Mouse (Mus musculus) lung, embryonic 14.5 days (tissue): ENCODE results near the gene Olfr1223. TPM values are rescaled to one million over a fixed set of nuclear protein-coding genes. Genes with fewer than 3 reads are reported as not detected.
"Not testable (repeated sequence)": the region's sequence is repeated elsewhere in the genome, so short reads cannot be mapped to it uniquely, and the experiment has no call there.

Source experiments
- ATAC-seq: fragments of 200-750 bp; cut with Nextera tagmentation; 2 replicates; pipeline ENCODE4 v1.8.0; 2017; ENCODE audit warnings: mild to moderate bottlenecking, moderate TSS enrichment, moderate library complexity; ENCODE audit not compliant: insufficient read depth
- DNase-seq: peaks from one replicate; pipeline ENCODE4 v3.0.0-alpha.2; 2015
- H3K27ac ChIP-seq: fragments of 300-500 bp; sonication (generic); 2 replicates; pipeline ENCODE4 v1.5.1; 2014; ENCODE audit warnings: low read depth, mild to moderate bottlenecking, moderate library complexity
- H3K27me3 ChIP-seq: fragments of 300-500 bp; sonication (generic); 2 replicates; pipeline ENCODE4 v1.6.1; 2014; ENCODE audit warnings: low read length, control low read depth; ENCODE audit not compliant: insufficient read depth
- H3K36me3 ChIP-seq: fragments of 300-500 bp; sonication (generic); 2 replicates; pipeline ENCODE4 v1.6.1; 2014; ENCODE audit warnings: control low read depth; ENCODE audit not compliant: insufficient read depth
- H3K4me1 ChIP-seq: fragments of 300-500 bp; sonication (generic); 2 replicates; pipeline ENCODE4 v1.6.1; 2014; ENCODE audit warnings: antibody characterized with exemption, control low read depth; ENCODE audit not compliant: insufficient read depth
- H3K4me2 ChIP-seq: fragments of 300-500 bp; sonication (generic); 2 replicates; pipeline ENCODE4 v1.6.1; 2014; ENCODE audit warnings: mild to moderate bottlenecking
- H3K4me3 ChIP-seq: fragments of 300-500 bp; sonication (generic); 2 replicates; pipeline ENCODE4 v1.5.1; 2014; ENCODE audit warnings: low read depth, low read length
- H3K9ac ChIP-seq: fragments of 300-500 bp; sonication (generic); 2 replicates; pipeline ENCODE4 v1.6.1; 2014
- H3K9me3 ChIP-seq: fragments of 300-500 bp; sonication (generic); 2 replicates; pipeline ENCODE4 v1.6.1; 2016; ENCODE audit warnings: low read depth, low read length, control low read depth
- CTCF ChIP-seq: IDR thresholded peaks from 2 replicates; pipeline ENCODE4 v1.5.1; 2016; ENCODE audit warnings: antibody characterized with exemption, low read depth
- WGBS: fragments of 180-500 bp; shearing (Covaris S2); extraction: QIAGEN DNeasy Blood & Tissue Kit; methylation state at CpG from one replicate; pipeline ENCODE4 v1.1.7; 2014; 5-methylcytosine and 5-hydroxymethylcytosine counted together
- polyA plus RNA-seq: library from polyadenylated mRNA; unstranded; fragments of >200 nt; fragmentation: Nextera tagmentation; extraction: Ambion mirVana; gene quantifications from 2 replicates; pipeline ENCODE4 v1.2.1, GENCODE M21; 2014

The Olfr1223 gene
- polyA plus RNA-seq: not detected in 2 replicates

DNA sequence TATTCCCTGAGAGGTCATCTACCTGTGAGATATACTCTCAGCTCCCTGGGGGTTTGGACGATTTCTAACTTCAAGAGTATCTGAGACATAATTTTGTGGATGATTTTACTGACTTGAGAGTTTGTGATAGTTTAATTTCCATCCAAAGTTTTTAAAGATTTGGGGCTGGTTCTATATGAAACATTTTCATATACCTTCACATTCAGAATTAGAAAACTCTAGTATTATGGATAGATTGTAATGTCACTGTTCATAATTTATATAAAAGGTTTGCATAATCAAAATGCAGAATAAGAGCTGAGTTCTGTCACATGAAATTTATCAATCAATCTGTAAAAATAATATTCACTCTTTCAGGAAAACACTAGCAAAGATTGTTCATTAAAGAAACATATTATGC, at the start of gene Olfr1223:
TSS of gene Olfr1223 (minus strand) at position 101 of the 400 bp plus-strand sequence.
- H3K27me3 ChIP-seq: no peaks in the 10 kb centered on the region
- H3K9ac ChIP-seq: no peak within 1 kb of the TSS
- no peak within 1 kb of the TSS for H3K4me2 ChIP-seq
- H3K36me3 ChIP-seq: no peaks in the 10 kb centered on the region
- ATAC-seq: no peak
- H3K4me1 ChIP-seq: no peaks in the 10 kb centered on the region
- H3K9me3 ChIP-seq: no peaks in the 10 kb centered on the region
- no peak within 1 kb of the TSS for H3K4me3 ChIP-seq
- H3K27ac ChIP-seq: no peak within 1 kb of the TSS
- 67% methylated on average over 1 of the region's 1 CpGs for WGBS
- DNase-seq: no peak
- no peak for TF ChIP-seq CTCF

DNA sequence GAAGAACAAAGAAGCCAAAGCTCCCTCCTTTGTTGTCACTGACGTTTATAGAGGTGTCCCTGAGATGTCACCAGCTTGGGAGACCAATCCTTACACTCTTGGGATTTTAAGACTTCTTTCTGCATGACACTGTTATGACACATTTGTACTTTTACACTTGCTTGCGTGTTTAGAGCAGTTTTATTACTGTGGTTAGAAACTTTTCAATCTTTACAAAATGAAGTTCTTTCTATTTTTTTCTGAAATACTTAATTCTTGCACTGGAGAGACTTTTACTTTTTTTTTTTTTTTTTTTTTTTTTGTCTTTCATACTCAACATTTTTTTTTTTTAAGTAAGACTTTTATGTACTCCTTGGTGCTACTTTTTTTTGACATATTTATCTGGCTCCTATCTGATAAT, 48.6 kb upstream of the Olfr1223 start, which contains the start of gene Olfr1226:
TSS of gene Olfr1226 (minus strand) at position 101 of the 400 bp plus-strand sequence.
- Histone ChIP-seq H3K4me1 (no peaks in the 10 kb centered on the region), H3K9me3 (no peaks in the 10 kb centered on the region), H3K27me3 (no peaks in the 10 kb centered on the region), H3K4me3 (no peak within 1 kb of the TSS), H3K9ac (no peak within 1 kb of the TSS), H3K36me3 (no peaks in the 10 kb centered on the region), H3K27ac (no peak within 1 kb of the TSS), H3K4me2 (no peak within 1 kb of the TSS)
- ATAC-seq (no peak), DNase-seq (no peak)
- no peak for TF ChIP-seq CTCF
- 53% methylated on average over 2 of the region's 2 CpGs for WGBS

DNA sequence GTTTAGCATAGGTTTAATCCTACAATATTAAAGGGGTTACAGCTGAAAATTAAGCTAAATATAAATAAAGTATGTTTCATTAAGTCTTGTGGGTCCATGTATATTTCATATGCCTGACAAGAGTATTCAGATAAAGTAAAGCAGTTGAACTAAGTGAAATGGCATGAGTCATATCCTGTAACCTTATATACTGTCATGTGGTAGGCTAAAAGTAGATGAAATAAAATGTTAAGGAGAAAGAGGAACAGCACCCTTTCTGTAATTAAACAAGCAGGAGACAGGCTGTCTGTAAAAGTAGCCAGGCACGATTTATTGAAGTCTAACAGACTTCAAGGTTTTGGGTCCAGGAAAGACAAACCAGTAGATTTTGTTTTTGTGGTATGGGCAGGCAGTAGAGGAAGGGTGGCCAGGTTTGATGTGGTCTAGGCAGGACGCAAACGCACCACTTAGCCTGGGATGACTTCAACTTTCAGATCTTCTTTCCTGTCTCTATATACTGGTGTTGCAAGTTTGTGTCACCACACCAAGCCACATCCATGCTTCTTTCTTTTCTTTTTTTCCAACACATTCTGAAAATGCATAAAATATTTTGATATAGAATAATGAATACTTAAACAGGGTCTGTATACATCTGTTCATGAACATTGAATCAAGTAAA, 45.1 kb upstream of the Olfr1223 start:
- Histone ChIP-seq H3K4me3 (no peak overlapping the region), H3K4me1 (no peaks in the 10 kb centered on the region), H3K9me3 (no peaks in the 10 kb centered on the region), H3K4me2 (no peak overlapping the region), H3K27ac (no peak overlapping the region), H3K27me3 (no peaks in the 10 kb centered on the region), H3K9ac (no peak overlapping the region), H3K36me3 (no peaks in the 10 kb centered on the region)
- no peak for TF ChIP-seq CTCF
- DNase-seq (no peak), ATAC-seq (no peak)
- WGBS: 83% methylated on average over 3 of the region's 3 CpGs

DNA sequence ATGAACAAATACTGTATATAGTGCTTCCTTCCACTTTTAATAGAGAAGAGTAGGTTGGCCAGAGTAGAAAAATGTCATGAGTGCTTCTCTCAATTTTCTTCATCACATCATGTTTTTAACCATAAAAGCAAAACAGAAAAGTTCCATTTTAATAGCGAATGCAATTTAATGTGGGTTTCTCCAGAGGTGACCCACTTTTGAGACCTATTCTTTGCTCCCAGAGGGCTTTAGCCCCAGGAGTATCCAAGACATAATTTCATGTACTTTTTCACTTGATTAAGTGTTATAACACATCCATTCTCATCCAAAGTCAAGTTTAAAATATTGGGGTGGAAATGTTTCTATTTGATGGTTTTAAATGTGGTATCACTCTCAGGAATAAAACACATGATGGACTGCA, 23.2 kb upstream of the Olfr1223 start, which contains the start of gene Olfr1225:
TSS of gene Olfr1225 (minus strand) at position 101 of the 400 bp plus-strand sequence.
- no peak for TF ChIP-seq CTCF
- H3K9ac ChIP-seq: no peak within 1 kb of the TSS
- ATAC-seq: no peak
- H3K4me2 ChIP-seq: no peak within 1 kb of the TSS
- no peaks in the 10 kb centered on the region for H3K4me1 ChIP-seq
- H3K27ac ChIP-seq: no peak within 1 kb of the TSS
- no peaks in the 10 kb centered on the region for H3K9me3 ChIP-seq
- H3K27me3 ChIP-seq: no peaks in the 10 kb centered on the region
- H3K4me3 ChIP-seq: no peak within 1 kb of the TSS
- WGBS: 89% methylated on average over 1 of the region's 1 CpGs
- no peaks in the 10 kb centered on the region for H3K36me3 ChIP-seq
- no peak for DNase-seq

DNA sequence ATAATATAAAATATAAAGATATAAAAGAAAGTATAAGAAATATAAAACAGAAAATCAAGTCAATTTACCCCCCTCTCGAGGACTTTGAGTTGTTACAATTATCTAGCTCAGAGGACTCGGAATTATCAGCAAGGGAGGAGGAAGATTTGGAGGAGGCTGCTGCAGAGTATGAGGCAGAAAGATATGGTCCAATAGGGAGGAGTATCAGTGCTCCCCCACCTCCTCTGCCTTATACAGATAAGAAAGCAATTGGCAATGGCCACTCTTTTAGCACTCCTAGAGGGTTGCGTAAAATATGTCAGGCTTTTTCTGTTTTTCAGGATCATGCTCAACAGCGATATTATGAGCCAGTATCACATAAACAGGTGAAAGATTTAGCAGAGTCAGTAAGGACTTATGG, 13.4 kb upstream of the Olfr1223 start:
- not testable (repeated sequence) for H3K9ac ChIP-seq, H3K4me1 ChIP-seq, ATAC-seq, H3K36me3 ChIP-seq, H3K9me3 ChIP-seq, DNase-seq, H3K27me3 ChIP-seq, H3K4me3 ChIP-seq, H3K27ac ChIP-seq, H3K4me2 ChIP-seq
- WGBS: 87% methylated on average over 4 of the region's 4 CpGs

DNA sequence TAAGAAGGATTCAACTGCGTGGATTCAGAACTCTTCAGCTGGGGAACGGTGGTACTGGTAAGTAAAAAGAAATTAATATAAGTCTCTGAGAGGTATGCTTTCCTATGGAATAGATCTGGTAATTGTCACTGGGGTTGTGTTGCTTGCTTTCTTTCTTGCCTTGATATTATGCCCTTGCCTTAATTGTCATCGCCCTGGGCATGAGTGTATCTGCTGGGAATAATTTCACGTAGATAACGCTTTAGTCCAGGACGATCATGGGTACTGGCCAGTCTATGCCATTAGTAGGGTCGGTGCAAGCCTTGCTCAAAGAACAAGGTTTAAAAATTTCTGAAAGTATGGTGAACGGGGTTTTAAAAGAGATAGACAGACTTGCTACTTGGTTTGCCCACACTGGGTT, 12.6 kb upstream of the Olfr1223 start, which contains the start of gene Olfr1224-ps1:
TSS of gene Olfr1224-ps1 (minus strand) at position 101 of the 400 bp plus-strand sequence.
- ATAC-seq, H3K9me3 ChIP-seq, DNase-seq, H3K4me1 ChIP-seq, H3K27ac ChIP-seq, H3K36me3 ChIP-seq, H3K9ac ChIP-seq, H3K4me2 ChIP-seq, H3K27me3 ChIP-seq, H3K4me3 ChIP-seq: not testable (repeated sequence)
- 93% methylated on average over 8 of the region's 8 CpGs for WGBS

DNA sequence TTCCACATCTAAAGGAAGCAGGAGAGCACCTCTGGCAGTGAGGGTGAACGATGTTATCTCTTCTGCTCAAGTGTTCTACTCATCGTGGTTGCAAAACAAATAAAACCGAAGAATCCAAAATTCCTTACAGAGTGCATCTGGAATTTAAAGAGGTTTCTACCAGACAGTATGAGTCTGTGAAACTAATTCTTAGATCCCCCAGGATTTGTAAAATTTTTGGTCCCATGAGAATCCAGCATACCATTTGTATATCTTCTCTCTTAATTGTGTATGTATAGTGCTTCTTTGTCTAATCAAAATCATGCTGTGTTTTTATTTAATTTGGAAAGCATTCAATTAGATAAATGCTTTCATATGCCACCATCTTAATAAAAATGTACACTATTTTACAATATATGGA, 18.4 kb downstream of the Olfr1223 start, which contains the start of gene Olfr1222:
TSS of gene Olfr1222 (minus strand) at position 101 of the 400 bp plus-strand sequence.
- no peaks in the 10 kb centered on the region for H3K4me1 ChIP-seq
- no peaks in the 10 kb centered on the region for H3K9me3 ChIP-seq
- no peak for TF ChIP-seq CTCF
- no peak within 1 kb of the TSS for H3K27ac ChIP-seq
- DNase-seq (no peak), ATAC-seq (no peak)
- H3K27me3 ChIP-seq: no peaks in the 10 kb centered on the region
- no peak within 1 kb of the TSS for H3K4me2 ChIP-seq
- 40% methylated on average over 3 of the region's 3 CpGs for WGBS
- H3K9ac ChIP-seq: no peak within 1 kb of the TSS
- no peaks in the 10 kb centered on the region for H3K36me3 ChIP-seq
- H3K4me3 ChIP-seq: no peak within 1 kb of the TSS
